Mouse (Mus musculus) thymus, adult 2 months (tissue): ENCODE data around the gene Prom2.

Experiments used
- CTCF ChIP-seq: fragments of 200-500 bp; IDR thresholded peaks from 2 replicates; pipeline ENCODE4 v1.5.1; 2012; ENCODE audit warnings: mild to moderate bottlenecking, control low read depth, low read length, moderate library complexity, borderline replicate concordance; ENCODE audit not compliant: control insufficient read depth, poor library complexity, insufficient read depth; ENCODE audit errors: extremely low read depth
- POLR2A ChIP-seq: fragments of 200-500 bp; IDR thresholded peaks from 2 replicates; pipeline ENCODE4 v1.6.1; 2012; ENCODE audit warnings: mild to moderate bottlenecking, low read length, control low read depth, moderate library complexity; ENCODE audit not compliant: control insufficient read depth, poor library complexity, insufficient read depth; ENCODE audit errors: extremely low read depth

DNA sequence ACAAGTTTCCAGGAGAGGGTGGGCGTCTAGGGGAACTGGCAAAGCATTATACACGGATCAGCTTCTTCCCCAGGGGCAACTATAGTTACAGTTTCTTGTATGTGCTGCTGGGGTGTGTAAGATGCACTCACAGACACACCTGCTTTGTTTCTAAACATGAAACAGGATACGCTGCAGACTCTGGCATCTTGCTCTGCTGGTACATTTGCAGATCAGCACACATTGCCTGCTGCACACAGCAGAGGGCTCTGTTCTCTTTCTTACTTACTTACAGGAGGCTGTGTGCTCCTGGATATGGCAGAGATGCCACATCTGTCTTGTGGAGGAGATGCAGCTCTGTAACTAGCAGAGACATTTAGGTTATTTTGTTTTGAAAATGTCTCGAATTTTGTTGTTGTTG is 49.6 kb upstream of the Prom2 start:
- TF ChIP-seq POLR2A (no peak), CTCF (no peak)
